11 mouse cellular contexts compared by ENCODE assay signal in the genomic region with DNA sequence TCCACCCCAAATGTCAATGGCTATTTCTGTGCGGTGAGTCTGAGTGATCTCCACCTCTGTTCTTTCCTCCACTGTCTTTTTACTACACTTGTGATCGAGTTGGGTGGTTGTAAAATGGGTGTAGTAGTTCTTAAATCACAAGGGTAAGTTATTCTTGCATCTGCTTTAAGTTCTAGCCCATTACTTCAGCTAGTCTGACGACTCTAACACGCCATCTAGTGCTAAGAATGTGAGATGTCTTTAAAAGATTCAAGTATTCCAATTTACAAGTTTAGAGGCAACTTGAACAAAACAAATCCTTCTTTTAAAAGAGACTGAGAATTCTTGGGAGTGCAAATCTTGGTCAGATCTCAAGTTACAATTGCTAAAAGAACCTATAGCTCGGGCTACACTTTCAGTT. TPM values are rescaled to one million over a fixed set of nuclear protein-coding genes. Genes with fewer than 3 reads are reported as not detected.
DNase-seq lines count a peak whose midpoint lies in the region; ATAC-seq and TF ChIP-seq lines count a peak whose summit lies in the region.
"Had no signal": no experiment of that assay in that cellular context is flagged by ENCODE, and none has a peak within 500 bp of the region (broad histone marks: within the 10 kb centered on the region; RNA-seq: fewer than 3 reads in every experiment).

No protein-coding gene starts in this region.

- H3K4me1 ChIP-seq in G1E (ENCODE audit: insufficient read depth, low read depth, low read length): peaks cover 19% of the 10 kb centered on the region
- H3K4me1 ChIP-seq: forebrain, embryonic 15.5 days had no signal

- H3K36me3 ChIP-seq in G1E (replicated peaks): no peaks in the 10 kb centered on the region
- H3K36me3 ChIP-seq: forebrain, embryonic 15.5 days had no signal

- H3K9me3 ChIP-seq in G1E (replicated peaks): no peaks in the 10 kb centered on the region
- H3K9me3 ChIP-seq: forebrain, embryonic 15.5 days had no signal

- peak; percentile 19 for DNase-seq in CD4-positive, CD25-positive, alpha-beta regulatory T cell, adult 2 months (ENCODE audit: low read depth, low spot score)
- DNase-seq in kidney, postnatal 14 days: peak; percentile 4
- DNase-seq in kidney, adult 8-10 months: no peak
- no peak for DNase-seq in G1E (ENCODE audit: low spot score)
- DNase-seq in embryo, embryonic 9.5 days (ENCODE audit: extremely low spot score): peak; percentile 22
- no peak for DNase-seq in cerebellum, adult 18-20 months
- no peak for DNase-seq in adrenal gland, postnatal 25 days

- peaks cover 7% of the 10 kb centered on the region; the same call in 1 of the 2 replicates for H3K27me3 ChIP-seq in G1E (ENCODE audit: insufficient read depth, low read length)
- H3K27me3 ChIP-seq: forebrain, embryonic 15.5 days had no signal

- 0 out of 2 replicates have a peak, but pooled peaks have one; percentile 3 for TF ChIP-seq CTCF in G1E (IDR thresholded peaks at IDR 0.05; ENCODE audit: low read depth, low read length)

- H3K4me3 ChIP-seq in G1E (ENCODE audit: low read depth, low read length): no peak overlapping the region
- H3K4me3 ChIP-seq: forebrain, embryonic 15.5 days; myocyte had no signal

- no peak for ATAC-seq in CD4-positive, CD25-positive, alpha-beta regulatory T cell, adult 4 months
- ATAC-seq in G1E (ENCODE audit: extremely low read depth, insufficient number of reproducible peaks, low FRiP score, poor library complexity, severe bottlenecking): no peak
- ATAC-seq: forebrain, embryonic 15.5 days had no signal

RNA-seq across cellular contexts. Expression of a gene that starts 46.5 kb away (rescaled TPM):
- polyA plus RNA-seq in CD4-positive, CD25-positive, alpha-beta regulatory T cell, adult 4 months (2017; shearing (Covaris generic)): under 1 TPM in 1 of 2 experiments, not detected in 1; 0.39 TPM
- 22.9 and 25.4 TPM in 2 replicates for total RNA-seq in G1E (2014; fragmentation: Nextera tagmentation)
- total RNA-seq in G1E (2017): 27.3 and 29.0 TPM in 2 replicates
- polyA plus RNA-seq in G1E (2012): 1.0 and 1.1 TPM in 2 replicates
- total RNA-seq in adrenal gland, postnatal 25 days (2021): 7.7 and 8.2 TPM in 2 replicates

RNA-seq across cellular contexts. Expression of a gene that starts 57.2 kb away (rescaled TPM):
- under 1 TPM; 0.36 to 0.49 TPM for polyA plus RNA-seq in CD4-positive, CD25-positive, alpha-beta regulatory T cell, adult 4 months (2017; shearing (Covaris generic))
- total RNA-seq in G1E (2014; fragmentation: Nextera tagmentation): not detected in 2 replicates
- total RNA-seq in G1E (2017): 0.06 and 0.27 TPM in 2 replicates
- not detected in 2 replicates for polyA plus RNA-seq in G1E (2012)
- total RNA-seq in adrenal gland, postnatal 25 days (2021): 0.86 TPM in 1 of 2 replicates, not detected in the other
- total RNA-seq: left cerebral cortex, postnatal 36 days had no signal
- polyA plus RNA-seq: forebrain, embryonic 15.5 days; myocyte had no signal

Comparison
In these comparisons a context has a peak if more than half of its experiments do, and no peak if none do; other contexts are left out.
1. DNase-seq: peak in CD4-positive, CD25-positive, alpha-beta regulatory T cell, adult 2 months (single experiment), kidney, postnatal 14 days (single experiment) and embryo, embryonic 9.5 days (single experiment); none in kidney, adult 8-10 months (0 of 2), G1E (single experiment), cerebellum, adult 18-20 months (0 of 2) and adrenal gland, postnatal 25 days (single experiment).